Mouse (Mus musculus): ENCODE measurements at regions not wholly inside any gene's neighbourhood (a gene's known extent, or its start where the extent isn't known, plus 50 kb on each side); places are given as distances from the start of the nearest gene placed in this dataset.

DNA sequence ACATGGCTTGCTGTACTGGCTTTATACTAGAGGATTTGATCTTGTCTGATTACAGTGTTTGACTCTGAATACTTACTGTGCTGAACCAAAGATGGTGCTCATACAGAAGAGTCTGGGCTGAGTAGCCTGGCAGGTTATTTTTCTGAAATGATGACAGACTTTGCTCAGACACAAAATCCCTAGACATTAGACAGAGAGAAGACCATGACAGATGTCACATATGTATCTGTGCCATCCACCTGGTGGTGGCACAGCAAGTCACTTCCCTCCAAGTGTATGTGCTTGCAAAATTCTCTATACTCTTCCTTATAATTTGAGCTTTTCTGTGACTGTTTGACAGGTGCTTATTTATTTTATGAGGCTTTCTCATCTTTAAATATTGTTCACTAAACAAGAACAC lies 80.7 kb downstream of the Gm7361 start:
- DNase-seq: peak; percentile 29 to 43

DNA sequence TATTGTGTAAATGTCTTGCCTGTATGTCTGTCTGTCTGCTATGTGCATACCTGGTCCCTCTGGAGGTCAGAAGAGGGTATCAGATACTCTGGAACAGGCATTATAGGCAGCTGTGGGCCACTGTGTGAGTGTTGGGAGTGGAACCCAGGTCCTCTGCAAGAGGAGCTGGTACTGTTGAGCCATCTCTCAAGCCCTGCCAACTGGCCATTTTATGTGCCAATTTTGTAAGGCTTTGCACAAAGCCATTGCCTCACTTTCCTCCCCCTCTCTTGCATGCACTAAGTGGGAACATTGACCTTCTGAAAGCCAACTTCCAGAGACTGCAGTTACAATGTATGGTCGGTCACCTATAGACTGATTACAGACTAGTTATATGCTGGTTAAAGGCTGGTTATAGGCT lies 81.8 kb downstream of the Gm7361 start:
- DNase-seq: peak; percentile 29 to 53

DNA sequence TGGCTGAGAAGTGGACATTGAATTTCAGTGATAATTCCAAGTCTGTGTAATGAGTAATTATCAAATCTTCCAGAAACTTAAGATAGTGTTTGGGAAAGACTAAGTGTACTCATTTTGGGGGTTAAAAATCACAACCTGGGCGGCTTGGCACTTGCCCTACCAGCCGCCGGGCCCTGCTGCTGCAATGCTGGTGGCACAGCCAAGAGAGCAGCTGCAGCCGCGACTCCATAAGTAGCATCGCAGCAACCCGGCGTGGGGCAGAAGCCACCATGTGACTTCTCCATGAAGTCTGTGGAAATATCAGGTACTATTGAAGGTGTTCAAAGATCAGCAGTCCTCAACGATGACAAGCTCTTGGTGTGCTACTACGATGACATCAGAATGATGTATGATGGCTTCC lies 97.7 kb downstream of the Gm7361 start:
- peak in 1 of 2 experiments; percentile 15 for DNase-seq

DNA sequence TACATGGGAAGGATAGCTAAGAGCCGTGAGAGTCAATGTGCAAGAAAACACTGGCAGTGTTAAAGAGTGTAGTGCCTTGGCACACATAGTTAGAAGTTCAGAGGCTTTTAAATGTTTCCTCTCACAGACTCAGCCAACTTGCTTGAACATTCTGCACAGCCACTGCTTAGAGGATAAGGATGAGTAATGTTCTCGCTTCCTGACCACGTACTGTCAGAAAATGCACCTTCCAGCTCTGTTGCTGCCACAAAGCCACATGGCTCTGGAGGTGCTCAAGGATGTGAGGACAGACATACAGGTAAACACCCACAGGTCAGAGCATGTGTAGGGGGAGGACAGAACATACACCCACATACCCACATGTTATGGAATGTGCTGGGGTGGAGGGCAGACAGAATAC lies 101.6 kb downstream of the Gm7361 start:
- DNase-seq: no peak

DNA sequence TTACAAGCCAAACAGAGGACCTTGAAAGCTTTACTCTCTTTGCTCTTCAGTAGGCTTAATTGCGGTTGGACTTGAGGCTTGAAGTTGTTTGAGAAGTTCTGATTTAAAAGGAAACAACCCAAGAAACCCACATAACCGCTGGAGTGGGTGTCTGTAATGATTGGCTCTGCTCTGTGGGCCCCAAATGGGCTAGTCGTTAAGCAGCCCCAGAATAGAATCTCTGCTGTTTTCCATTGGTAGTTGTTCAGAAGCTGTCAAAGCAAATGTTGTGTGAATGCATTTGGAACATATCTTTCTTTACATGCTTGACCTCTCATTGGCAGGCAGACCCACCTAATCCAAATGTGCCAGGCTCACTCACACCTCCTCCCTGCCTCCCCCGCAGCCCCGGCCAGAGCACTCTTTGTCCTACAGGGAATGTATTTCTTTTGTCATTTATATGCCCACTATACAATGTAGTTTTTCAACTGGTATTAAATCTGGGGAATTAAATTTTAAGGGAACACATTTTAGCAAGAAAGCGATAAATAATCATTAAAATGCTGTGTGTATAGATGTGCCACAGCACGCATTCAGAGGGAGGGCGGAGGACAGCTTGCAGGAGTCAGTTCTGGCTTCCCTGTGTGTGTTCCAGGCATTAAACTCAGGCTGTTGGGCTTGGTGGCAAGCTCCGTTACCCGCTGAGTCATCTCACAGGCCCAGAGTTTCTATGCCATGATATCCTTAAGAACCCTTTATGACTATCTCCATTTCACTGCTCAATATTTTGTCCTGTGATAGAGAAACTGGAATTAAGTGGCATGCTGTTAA lies 116.9 kb downstream of the Gm7361 start:
- peak in 1 of 2 experiments; percentile 34 for DNase-seq

DNA sequence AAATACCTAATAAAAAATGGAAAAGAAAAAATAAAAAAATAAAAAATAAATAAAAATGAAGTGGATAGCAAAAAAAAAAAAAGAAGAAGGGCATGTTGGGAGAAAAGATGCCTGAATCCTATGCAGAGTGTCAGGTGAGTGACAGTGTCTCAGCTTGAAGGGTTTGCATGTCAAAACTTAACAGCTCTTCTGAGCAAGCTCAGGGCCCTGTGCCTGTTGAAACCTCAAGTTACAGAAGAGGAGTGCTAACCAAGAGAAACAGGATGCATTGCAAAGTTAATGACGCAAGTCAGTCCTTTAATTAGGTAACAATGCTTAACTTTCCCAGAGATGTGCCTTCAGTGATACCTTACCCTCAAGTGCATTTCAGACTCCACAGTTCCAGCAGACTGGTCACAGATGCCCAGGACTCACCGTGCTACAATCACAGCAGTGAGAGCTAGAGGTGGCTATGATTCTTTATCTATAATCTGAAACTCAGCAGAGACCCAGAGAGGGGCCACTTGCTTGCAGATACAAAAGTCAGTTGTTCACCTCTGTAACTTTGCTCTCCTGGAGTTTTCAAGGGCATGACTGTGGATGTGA lies 149.7 kb downstream of the Gm7361 start:
- DNase-seq: no peak

DNA sequence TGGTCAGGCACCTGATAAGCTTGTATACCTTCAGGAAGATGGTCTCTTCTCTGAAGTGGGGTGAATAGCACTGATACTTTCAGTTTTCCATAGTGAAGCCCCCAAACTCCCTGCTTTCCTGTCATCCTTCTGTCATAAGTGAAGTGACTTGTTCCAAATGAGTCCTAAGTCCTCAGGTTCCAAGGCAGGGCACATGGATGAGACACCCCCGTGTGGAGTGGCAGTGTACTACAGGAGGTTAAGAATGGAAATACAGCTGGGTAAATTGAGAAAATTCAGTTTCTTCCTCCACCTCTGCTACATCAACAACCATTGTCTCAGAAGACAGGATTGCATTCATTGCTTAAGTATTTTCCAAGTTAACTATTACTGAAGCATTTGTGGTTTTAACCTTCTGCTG lies 155.7 kb downstream of the Gm7361 start:
- no peak for DNase-seq

DNA sequence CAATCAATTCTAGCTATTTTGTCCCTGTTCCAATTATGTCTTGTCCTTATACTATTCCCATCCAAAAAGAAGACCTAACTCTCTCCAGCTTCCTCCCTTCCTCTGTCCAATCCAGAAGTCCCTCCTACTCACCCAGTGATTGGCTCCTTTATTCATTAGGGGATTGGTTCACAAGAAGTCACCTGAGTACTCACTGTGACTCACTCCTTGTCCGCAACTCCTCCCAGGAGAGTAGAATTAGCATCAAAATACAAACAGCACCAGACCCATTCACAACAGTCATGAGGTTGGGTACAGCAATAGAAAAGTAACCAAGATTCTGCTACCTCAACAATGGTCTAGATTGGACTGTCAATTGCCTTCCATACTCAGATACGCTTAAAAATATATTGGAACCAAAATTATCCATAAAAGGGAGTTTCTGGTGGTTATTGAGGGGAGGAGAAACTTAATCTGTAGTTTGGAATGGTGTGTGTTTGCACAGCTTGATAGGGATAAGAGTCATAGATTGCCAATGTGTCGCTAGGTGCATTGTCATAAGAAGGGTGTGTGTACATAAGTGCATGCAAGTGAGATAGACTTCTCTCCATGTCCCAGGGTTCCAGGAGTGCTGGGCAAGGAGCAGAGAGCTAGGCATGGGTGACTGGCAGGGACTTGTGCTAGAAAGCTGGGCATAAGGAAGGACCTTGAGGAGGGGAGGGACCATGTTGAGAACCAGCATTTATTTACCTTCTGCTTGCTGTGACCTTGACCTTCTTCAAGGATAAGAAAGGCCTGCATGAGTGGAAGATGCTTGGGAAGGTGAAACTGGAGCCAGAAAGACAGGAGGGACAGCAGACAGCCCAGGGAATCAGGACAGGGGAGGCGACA lies 187.1 kb downstream of the Gm7361 start:
- no peak for DNase-seq

DNA sequence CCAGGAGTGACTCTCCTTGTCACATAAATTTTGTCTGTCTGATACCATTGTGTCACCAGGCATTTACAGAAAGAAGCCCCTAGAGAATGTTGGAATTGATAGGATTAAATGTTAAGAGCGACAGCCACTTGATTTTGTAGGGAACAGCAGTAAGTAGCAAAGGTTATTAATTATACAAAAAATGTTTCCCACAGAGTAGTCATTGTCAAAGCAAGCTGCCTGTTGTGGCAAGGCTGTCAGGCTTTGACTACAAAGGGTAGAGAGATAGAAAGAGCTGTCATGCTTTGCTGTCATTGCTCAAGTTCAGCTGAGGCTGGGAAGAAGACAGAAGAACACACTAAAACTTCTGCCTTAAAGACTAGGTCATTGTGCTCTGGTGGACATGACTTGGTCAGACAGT lies 193.8 kb downstream of the Gm7361 start:
- DNase-seq: no peak

DNA sequence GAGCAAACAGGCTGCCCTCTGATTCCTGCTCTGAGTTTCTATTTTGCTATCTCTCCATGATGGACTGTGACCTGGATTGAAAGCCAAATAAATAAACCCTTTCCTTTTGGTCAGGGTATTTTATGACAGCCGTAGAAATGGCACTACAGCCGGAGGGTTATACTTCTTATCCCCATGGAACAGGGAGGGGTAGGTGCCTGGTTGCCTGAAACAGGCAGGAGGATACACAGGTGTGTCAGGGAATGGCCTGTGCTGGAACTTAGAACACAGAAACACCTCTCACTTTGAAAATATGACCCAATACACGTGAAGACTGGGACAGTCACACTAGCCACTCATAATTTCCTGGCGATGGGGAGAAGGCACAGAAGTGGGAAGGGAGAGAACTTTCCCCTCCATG lies 200.1 kb downstream of the Gm7361 start:
- no peak for DNase-seq

DNA sequence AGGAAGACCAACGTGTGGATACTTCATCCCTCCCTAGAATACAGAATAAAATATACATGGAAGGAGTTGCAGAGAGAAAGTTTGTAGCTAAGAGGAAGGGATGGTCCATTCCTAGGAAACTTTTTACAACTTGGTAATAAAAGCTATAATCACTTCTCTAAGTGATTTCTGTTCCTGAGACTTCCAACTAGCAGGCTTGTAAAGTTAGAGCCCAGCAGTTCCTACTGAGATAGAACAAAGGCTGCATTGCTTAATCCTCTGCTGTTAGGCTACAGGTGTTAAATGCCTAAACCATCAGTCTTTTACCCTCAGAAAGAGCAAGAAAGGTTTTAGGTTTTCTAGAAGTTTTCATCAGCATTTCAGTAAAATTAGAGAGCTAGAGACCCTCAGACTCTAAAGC lies 209.2 kb downstream of the Gm7361 start:
- DNase-seq: no peak

DNA sequence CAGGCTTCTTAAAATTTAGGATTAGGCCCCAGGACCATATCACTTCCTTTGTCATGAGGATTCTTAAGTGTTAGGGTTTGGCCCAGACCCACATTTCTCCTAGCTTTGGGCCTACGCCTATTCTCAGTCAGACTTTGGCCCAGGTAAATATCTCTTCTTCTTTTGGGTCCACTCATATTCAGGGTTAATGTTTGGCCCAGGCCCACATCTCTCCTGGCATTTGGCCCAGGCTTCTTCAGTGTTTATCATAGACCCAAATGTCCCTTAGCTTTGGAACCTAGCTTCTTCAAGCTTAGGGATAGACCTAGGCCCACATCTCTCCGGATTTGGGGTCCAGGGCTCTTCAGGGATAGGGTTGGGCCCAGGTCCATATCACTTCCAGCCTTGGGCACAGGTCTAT lies 228.2 kb downstream of the Gm7361 start:
- peak; percentile 24 to 52 for DNase-seq

DNA sequence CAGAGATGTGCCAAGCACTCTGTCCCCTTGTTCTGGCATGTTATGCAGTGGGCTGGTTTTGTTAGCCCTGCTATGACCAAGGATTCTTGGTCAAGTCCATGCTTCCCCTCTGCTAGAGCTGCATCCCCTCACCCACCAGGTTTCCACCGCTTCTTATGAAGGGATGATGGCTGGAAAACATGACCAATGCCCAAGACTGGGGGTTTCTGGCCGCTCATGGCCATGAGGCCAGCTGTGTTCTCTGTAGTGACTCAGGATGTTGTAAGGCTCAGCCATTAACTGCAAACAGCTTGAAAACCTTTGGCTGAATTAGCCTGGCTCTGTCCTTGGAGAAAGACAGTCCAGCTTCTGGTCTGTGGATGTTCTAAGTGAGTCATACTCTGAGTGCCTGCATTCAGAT lies 236.5 kb downstream of the Gm7361 start:
- DNase-seq: no peak

DNA sequence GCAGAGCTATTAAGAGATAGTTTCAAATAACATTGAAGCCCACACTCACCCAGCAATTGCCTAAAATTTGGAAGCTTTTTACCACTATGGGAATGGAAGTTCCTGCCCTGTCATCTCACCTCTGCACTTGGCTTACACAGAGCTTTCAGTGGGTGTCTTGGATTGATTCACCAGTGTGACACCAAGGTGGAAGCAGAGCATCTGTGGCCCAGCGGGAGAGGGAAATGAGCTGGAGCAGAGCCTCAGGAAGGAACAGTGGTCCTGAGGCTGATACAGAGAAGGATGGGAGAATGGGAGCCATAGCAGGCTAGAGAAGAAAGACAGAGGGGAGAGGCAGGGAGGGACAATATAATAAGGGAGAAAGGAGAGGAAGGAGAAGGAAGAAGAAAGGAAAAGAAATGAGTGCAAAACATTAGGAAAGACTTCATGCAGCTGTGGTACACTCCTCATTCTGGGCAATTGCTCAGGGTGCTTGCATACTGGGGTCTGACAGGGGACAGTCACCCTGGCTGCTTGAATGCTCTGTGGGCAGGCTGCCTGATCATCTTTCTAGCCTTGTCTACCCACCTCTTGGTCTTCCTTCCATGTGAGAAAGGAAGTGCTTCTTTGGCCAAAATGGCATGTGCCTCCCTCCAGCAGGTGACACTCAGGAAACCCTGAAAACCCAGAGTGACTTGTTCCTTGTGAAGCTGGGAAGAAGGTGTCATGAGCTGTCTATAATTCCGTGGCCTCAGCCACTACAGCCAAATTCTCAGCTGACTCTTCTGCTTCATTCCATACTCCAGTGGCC lies 240.3 kb downstream of the Gm7361 start:
- DNase-seq: peak; percentile 88 to 92

DNA sequence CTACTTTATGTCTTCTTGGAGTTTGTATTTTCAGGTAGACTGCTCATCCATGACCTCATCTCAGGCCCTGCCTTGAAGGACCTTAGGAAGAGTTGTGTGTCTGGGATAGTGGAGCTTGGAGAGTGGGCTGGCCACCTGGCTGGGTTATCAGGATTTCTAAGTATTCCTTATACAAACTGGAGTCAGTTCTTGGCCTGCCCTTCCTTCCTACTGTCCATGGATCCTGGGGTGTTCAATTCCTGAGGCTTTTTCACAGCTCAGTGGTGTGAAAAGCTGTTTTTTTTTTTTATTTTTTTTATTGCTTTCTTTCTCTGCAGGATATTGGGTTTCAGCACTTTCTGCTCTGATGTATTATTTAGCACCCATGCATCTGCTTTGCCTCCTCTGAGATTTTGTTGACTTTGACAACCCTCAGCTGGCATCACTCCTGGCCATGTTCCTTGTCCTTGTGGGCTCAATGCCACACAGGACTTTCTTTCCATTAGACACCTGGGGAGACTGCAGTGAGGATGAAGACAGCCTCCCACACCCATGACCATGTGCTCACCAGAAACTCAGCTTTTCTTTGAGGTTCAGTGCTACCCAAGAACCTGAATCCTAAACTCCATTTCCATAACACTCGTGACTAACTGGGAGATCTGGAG lies 252.2 kb downstream of the Gm7361 start:
- DNase-seq: no peak

DNA sequence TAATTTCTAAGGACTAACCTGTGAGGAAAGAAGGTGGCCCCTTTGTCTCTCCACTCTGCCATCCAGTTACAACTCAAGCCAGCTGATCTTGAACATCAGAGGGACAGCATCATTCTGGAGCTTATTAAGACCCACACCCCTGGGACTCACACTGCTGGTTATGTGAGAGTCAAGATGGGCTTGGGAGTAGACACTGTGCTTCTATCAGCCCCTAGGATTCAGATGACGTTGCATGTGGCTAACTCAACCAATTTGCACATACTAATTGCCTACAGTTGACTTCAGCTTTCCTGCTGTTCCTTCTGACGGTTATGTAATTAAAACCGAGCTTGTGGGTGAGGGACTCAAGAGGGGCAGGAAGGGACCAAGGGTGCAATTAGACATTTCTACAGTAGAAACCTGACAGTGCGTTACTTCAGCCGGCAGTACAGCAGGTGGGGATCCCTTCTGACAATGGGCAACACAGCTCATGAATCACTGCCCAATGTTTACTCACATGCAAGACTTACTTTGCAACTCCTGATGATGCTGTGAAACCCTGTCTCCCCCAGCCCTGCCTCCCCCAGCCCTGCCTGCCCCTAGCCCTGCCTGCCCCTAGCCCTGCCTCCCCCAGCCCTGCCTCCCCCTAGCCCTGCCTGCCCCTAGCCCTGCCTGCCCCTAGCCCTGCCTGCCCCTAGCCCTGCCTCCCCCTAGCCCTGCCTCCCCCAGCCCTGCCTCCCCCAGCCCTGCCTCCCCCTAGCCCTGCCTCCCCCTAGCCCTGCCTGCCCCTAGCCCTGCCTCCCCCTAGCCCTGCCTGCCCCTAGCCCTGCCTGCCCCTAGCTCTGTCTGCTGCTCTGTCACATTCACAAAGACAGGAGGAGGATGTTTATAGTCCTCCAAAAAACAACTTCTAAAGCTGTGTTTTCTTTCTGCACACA lies 255.8 kb downstream of the Gm7361 start:
- no peak for DNase-seq

DNA sequence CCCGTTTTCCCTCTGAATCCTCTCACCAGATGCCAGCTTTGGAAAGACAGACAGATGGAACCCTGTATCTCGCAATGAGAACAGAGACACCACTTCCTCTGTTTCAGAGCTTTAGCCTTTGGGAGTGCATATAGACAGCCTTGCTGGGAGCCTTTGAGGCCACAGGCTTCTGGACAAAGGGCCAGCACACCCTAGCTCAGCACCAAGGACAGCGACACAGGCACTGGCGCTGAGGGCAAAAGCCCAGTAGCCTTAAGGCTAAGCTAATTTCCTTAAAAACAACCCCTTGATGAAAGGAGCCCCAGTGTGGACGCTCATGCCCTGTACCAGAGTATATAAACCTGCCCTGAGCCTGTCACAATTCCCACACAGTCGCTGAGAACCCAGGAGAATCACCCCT lies 278.1 kb downstream of the Gm7361 start:
- DNase-seq: no peak

DNA sequence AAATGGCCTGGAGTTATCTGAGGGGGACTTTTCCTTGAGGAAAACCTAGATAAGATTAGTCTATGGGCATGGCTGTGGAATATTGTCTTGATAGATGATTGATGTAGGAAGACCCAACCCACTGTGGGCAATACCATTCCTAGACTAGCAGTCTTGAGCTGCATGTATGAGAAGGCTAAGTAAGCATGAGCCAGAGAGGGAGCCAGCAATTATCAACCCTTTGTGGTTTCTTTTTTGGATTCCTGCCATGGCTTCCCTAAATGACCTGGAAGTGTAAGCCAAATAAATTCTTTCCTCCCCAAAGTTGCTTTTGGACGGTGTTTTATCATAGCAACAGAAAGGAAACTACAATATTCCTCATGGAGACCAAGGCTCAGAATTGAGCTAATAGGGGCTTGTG lies 253.7 kb upstream of the Dpp6 start:
- DNase-seq: no peak

DNA sequence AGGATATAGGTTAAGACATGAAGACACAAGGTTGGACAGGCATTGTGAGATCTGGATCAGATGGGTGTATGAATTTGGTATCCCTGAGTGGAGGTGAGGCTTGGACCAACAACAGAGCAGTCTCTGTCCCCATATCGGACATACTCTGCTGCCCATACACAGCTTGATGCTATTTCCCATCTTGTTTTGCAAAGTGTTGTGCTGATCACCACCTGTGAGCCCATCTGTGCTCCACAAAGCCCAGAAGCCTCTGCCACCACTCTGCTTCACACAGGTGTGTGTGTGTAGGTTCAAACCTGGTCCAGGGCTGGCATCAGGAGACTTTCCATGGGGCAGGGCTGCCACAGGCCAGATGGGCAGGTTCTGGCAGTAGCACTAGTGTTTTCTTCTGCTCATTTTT lies 252.9 kb upstream of the Dpp6 start:
- peak; percentile 88 to 89 for DNase-seq

DNA sequence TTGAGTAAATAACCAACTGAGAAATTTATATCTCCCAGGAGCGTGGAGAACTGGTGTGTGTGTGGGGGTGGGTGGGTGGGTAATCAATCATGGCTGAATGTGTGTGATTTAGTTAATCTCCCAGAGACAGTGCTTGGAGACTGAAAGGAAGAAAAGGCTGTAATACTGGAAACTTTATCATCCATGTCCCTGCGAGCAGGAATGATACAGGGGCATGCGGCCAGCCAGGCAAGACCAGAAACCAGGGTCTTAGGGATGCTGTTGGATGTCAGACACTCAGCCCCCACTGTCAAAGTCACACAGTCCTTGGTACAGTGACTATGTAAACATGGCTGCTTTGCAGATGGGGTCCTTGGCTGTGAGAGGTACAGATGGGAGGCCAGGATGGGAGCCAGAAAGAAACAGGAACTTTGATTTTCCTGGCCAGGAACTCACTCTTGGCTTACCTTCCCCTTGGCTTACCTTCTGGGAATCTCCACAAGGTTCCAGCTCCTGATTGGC lies 244.3 kb upstream of the Dpp6 start:
- DNase-seq: peak; percentile 81

DNA sequence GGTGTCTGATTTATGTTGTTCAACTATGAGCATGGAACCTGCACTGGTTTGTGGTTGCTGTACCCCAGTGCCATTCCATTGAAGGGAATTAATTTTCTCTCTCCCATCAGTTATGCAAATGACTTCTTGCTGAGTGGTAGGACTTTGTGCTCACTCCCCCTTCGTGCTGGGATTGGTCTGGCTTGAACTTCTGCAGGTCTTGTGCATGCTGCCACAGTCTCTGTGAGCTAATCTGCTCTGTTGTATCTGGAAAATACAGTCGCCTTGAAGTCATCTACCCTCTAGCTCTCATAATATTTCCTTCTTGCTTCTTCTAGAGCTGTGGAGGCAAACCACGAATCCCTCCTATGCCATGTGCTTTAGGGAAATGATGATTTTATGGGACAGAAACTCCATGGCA lies 243.6 kb upstream of the Dpp6 start:
- DNase-seq: peak; percentile 38 to 55

Measured in cerebellum, postnatal 25 days (tissue).